Mouse (Mus musculus) liver, embryonic 16.5 days (tissue): ENCODE measurements around the gene Abhd12. TPM values are rescaled to one million over a fixed set of nuclear protein-coding genes. Genes with fewer than 3 reads are reported as not detected.

Experiments
- ATAC-seq: fragments of 200-750 bp; cut with Nextera tagmentation; 2 replicates; pipeline ENCODE4 v1.8.0; 2017; ENCODE audit warnings: low read depth, mild to moderate bottlenecking, moderate number of reproducible peaks, moderate library complexity
- H3K27ac ChIP-seq: fragments of 300-500 bp; sonication (generic); 2 replicates; pipeline ENCODE4 v1.5.1; 2014; ENCODE audit warnings: mild to moderate bottlenecking, low read length
- H3K27me3 ChIP-seq: fragments of 300-500 bp; sonication (generic); 2 replicates; pipeline ENCODE4 v1.6.1; 2014; ENCODE audit warnings: low read depth, low read length, mixed read lengths; ENCODE audit not compliant: control insufficient read depth, insufficient read depth
- H3K36me3 ChIP-seq: fragments of 300-500 bp; sonication (generic); 2 replicates; pipeline ENCODE4 v1.6.1; 2014; ENCODE audit warnings: mild to moderate bottlenecking; ENCODE audit not compliant: control insufficient read depth, insufficient read depth
- H3K4me1 ChIP-seq: fragments of 300-500 bp; sonication (generic); 2 replicates; pipeline ENCODE4 v1.6.1; 2014; ENCODE audit warnings: low read depth, low read length, mixed read lengths; ENCODE audit not compliant: control insufficient read depth
- H3K4me2 ChIP-seq: fragments of 300-500 bp; sonication (generic); 2 replicates; pipeline ENCODE4 v1.6.1; 2014; ENCODE audit warnings: low read depth, low read length, mixed read lengths
- H3K4me3 ChIP-seq: fragments of 300-500 bp; sonication (generic); 2 replicates; pipeline ENCODE4 v1.5.1; 2014; ENCODE audit warnings: low read depth, mild to moderate bottlenecking, low read length
- H3K9ac ChIP-seq: fragments of 300-500 bp; sonication (generic); 2 replicates; pipeline ENCODE4 v1.6.1; 2014; ENCODE audit warnings: low read depth, low read length
- H3K9me3 ChIP-seq: fragments of 300-500 bp; sonication (generic); replicated peaks from 2 replicates; pipeline ENCODE4 v1.6.1; 2016; ENCODE audit warnings: low read length; ENCODE audit not compliant: control insufficient read depth
- WGBS: fragments of 180-500 bp; shearing (Covaris S2); extraction: QIAGEN DNeasy Blood & Tissue Kit; methylation state at CpG from one replicate; pipeline ENCODE4 v1.1.7; 2014; ENCODE audit not compliant: insufficient replicate concordance; 5-methylcytosine and 5-hydroxymethylcytosine counted together
- polyA plus RNA-seq: library from polyadenylated mRNA; unstranded; fragments of >200 nt; fragmentation: Nextera tagmentation; extraction: Ambion mirVana; gene quantifications from 2 replicates; pipeline ENCODE4 v1.2.1, GENCODE M21; 2015

Abhd12 gene
- polyA plus RNA-seq, 1 experiment from 2014 or later, result 19.0 TPM

GRCm38 (mm10) chr2:150933482-150933881 lies 28.9 kb upstream of the Abhd12 start:
- WGBS, result 89% methylated on average over 19 of the region's 19 CpGs
- Histone ChIP-seq H3K27me3 (no peaks in the 10 kb centered on the region), H3K4me1 (no peaks in the 10 kb centered on the region), H3K9me3 (no peaks in the 10 kb centered on the region), H3K4me3 (no peak overlapping the region), H3K9ac (no peak overlapping the region), H3K27ac (no peak overlapping the region), H3K4me2 (no peak overlapping the region), H3K36me3 (peaks cover 16% of the 10 kb centered on the region)
- ATAC-seq, result no peak

GRCm38 (mm10) chr2:150930806-150931205 lies 26.3 kb upstream of the Abhd12 start:
- Histone ChIP-seq H3K36me3 (peaks cover 12% of the 10 kb centered on the region), H3K4me2 (no peak overlapping the region), H3K4me1 (no peaks in the 10 kb centered on the region), H3K4me3 (no peak overlapping the region), H3K9ac (no peak overlapping the region), H3K9me3 (no peaks in the 10 kb centered on the region), H3K27me3 (no peaks in the 10 kb centered on the region), H3K27ac (no peak overlapping the region)
- 61% methylated on average over 3 of the region's 3 CpGs for WGBS
- ATAC-seq, result no peak

GRCm38 (mm10) chr2:150929156-150929555 lies 24.6 kb upstream of the Abhd12 start:
- 77% methylated on average over 6 of the region's 6 CpGs for WGBS
- ATAC-seq, result no peak

GRCm38 (mm10) chr2:150927038-150927720 lies 22.6 kb upstream of the Abhd12 start:
- H3K27ac ChIP-seq, result no peak overlapping the region
- 89% methylated on average over 11 of the region's 11 CpGs for WGBS
- H3K9ac ChIP-seq, result no peak overlapping the region
- H3K9me3 ChIP-seq, result no peaks in the 10 kb centered on the region
- H3K4me1 ChIP-seq, result no peaks in the 10 kb centered on the region
- no peak overlapping the region for H3K4me3 ChIP-seq
- H3K36me3 ChIP-seq, result peaks cover 11% of the 10 kb centered on the region
- H3K4me2 ChIP-seq, result no peak overlapping the region
- no peaks in the 10 kb centered on the region for H3K27me3 ChIP-seq
- no peak for ATAC-seq

More at GRCm38 (mm10) chr2:150929156-150929555, 24.6 kb upstream of the Abhd12 start:
- Histone ChIP-seq H3K27ac (no peak overlapping the region), H3K4me3 (no peak overlapping the region), H3K27me3 (no peaks in the 10 kb centered on the region), H3K4me1 (no peaks in the 10 kb centered on the region), H3K9me3 (no peaks in the 10 kb centered on the region), H3K9ac (no peak overlapping the region), H3K36me3 (peaks cover 12% of the 10 kb centered on the region), H3K4me2 (no peak overlapping the region)

GRCm38 (mm10) chr2:150923505-150923904 lies 19.0 kb upstream of the Abhd12 start:
- Histone ChIP-seq H3K36me3 (peaks cover 8% of the 10 kb centered on the region), H3K27ac (no peak overlapping the region), H3K4me2 (no peak overlapping the region), H3K4me1 (no peaks in the 10 kb centered on the region), H3K27me3 (no peaks in the 10 kb centered on the region), H3K4me3 (no peak overlapping the region), H3K9me3 (no peaks in the 10 kb centered on the region), H3K9ac (no peak overlapping the region)
- 45% methylated on average over 7 of the region's 7 CpGs for WGBS
- ATAC-seq, result no peak

GRCm38 (mm10) chr2:150923026-150923425 lies 18.5 kb upstream of the Abhd12 start:
- WGBS, result 74% methylated on average over 3 of the region's 3 CpGs
- no peak overlapping the region for H3K27ac ChIP-seq
- no peak overlapping the region for H3K9ac ChIP-seq
- no peak for ATAC-seq
- no peak overlapping the region for H3K4me2 ChIP-seq
- H3K9me3 ChIP-seq, result no peaks in the 10 kb centered on the region
- H3K27me3 ChIP-seq, result no peaks in the 10 kb centered on the region
- no peak overlapping the region for H3K4me3 ChIP-seq
- peaks cover 10% of the 10 kb centered on the region for H3K36me3 ChIP-seq
- no peaks in the 10 kb centered on the region for H3K4me1 ChIP-seq

- Histone ChIP-seq H3K4me1 (no peaks in the 10 kb centered on the region), H3K27ac (no peak overlapping the region), H3K9ac (no peak overlapping the region), H3K27me3 (no peaks in the 10 kb centered on the region), H3K4me3 (no peak overlapping the region), H3K36me3 (peaks cover 10% of the 10 kb centered on the region), H3K4me2 (no peak overlapping the region), H3K9me3 (no peaks in the 10 kb centered on the region)
- WGBS, result 84% methylated on average over 4 of the region's 4 CpGs
- no peak for ATAC-seq
Measured at GRCm38 (mm10) chr2:150922165-150922564, 17.6 kb upstream of the Abhd12 start.

GRCm38 (mm10) chr2:150921697-150922096 lies 17.2 kb upstream of the Abhd12 start:
- no peak overlapping the region for H3K27ac ChIP-seq
- no peaks in the 10 kb centered on the region for H3K4me1 ChIP-seq
- H3K9ac ChIP-seq, result no peak overlapping the region
- peaks cover 11% of the 10 kb centered on the region for H3K36me3 ChIP-seq
- no peaks in the 10 kb centered on the region for H3K27me3 ChIP-seq
- H3K4me3 ChIP-seq, result no peak overlapping the region
- ATAC-seq, result no peak
- H3K9me3 ChIP-seq, result no peaks in the 10 kb centered on the region
- no peak overlapping the region for H3K4me2 ChIP-seq
- WGBS, result 79% methylated on average over 6 of the region's 6 CpGs

- no peak overlapping the region for H3K27ac ChIP-seq
- no peak for ATAC-seq
- H3K4me3 ChIP-seq, result no peak overlapping the region
- H3K36me3 ChIP-seq, result peaks cover 13% of the 10 kb centered on the region
- H3K4me1 ChIP-seq, result no peaks in the 10 kb centered on the region; the same call in 1 of the 2 replicates
- 46% methylated on average over 3 of the region's 3 CpGs for WGBS
- H3K9me3 ChIP-seq, result no peaks in the 10 kb centered on the region
- no peak overlapping the region for H3K9ac ChIP-seq
- no peak overlapping the region for H3K4me2 ChIP-seq
- H3K27me3 ChIP-seq, result no peaks in the 10 kb centered on the region
Measured at GRCm38 (mm10) chr2:150920543-150920942, 16.0 kb upstream of the Abhd12 start.
